Mouse (Mus musculus) limb, embryonic 12.5 days (tissue): ENCODE results near the gene Map4k1. TPM values are rescaled to one million over a fixed set of nuclear protein-coding genes. Genes with fewer than 3 reads are reported as not detected.

Experiments
- ATAC-seq: fragments of 200-750 bp; cut with Nextera tagmentation; 2 replicates; pipeline ENCODE4 v1.8.0; 2017; ENCODE audit warnings: low read depth, moderate TSS enrichment; ENCODE audit not compliant: insufficient number of reproducible peaks, insufficient read depth, low FRiP score, low TSS enrichment
- H3K27ac ChIP-seq: fragments of 300-500 bp; sonication (generic); 2 replicates; pipeline ENCODE4 v1.5.1; 2016; ENCODE audit warnings: mild to moderate bottlenecking, moderate library complexity
- H3K27me3 ChIP-seq: fragments of 300-500 bp; sonication (generic); 2 replicates; pipeline ENCODE4 v1.6.1; 2016; ENCODE audit warnings: mild to moderate bottlenecking, moderate library complexity
- H3K36me3 ChIP-seq: fragments of 300-500 bp; sonication (generic); 2 replicates; pipeline ENCODE4 v1.6.1; 2016; ENCODE audit warnings: mild to moderate bottlenecking, moderate library complexity
- H3K4me1 ChIP-seq: fragments of 300-500 bp; sonication (generic); replicated peaks from 2 replicates; pipeline ENCODE4 v1.6.1; 2016
- H3K4me2 ChIP-seq: fragments of 300-500 bp; sonication (generic); 2 replicates; pipeline ENCODE4 v1.6.1; 2016; ENCODE audit warnings: mild to moderate bottlenecking, moderate library complexity
- H3K4me3 ChIP-seq: fragments of 300-500 bp; sonication (generic); replicated peaks from 2 replicates; pipeline ENCODE4 v1.5.1; 2016; ENCODE audit warnings: mild to moderate bottlenecking
- H3K9ac ChIP-seq: fragments of 300-500 bp; sonication (generic); replicated peaks from 2 replicates; pipeline ENCODE4 v1.6.1; 2016; ENCODE audit warnings: mild to moderate bottlenecking, moderate library complexity
- H3K9me3 ChIP-seq: fragments of 300-500 bp; sonication (generic); 2 replicates; pipeline ENCODE4 v1.6.1; 2016; ENCODE audit warnings: mild to moderate bottlenecking, moderate library complexity
- WGBS: fragments of 180-500 bp; shearing (Covaris S2); methylation state at CpG from one replicate; pipeline ENCODE4 v1.1.7; 2016; 5-methylcytosine and 5-hydroxymethylcytosine counted together
- polyA plus RNA-seq: library from polyadenylated mRNA; unstranded; fragments of >200 nt; fragmentation: Nextera tagmentation; extraction: Ambion mirVana; gene quantifications from 2 replicates; pipeline ENCODE4 v1.2.1, GENCODE M21; 2016

The Map4k1 gene
- polyA plus RNA-seq, 1 experiment from 2014 or later = 10.9 TPM

GRCm38 (mm10) chr7:28956270-28956669 lies 25.6 kb upstream of the Map4k1 start:
- peaks cover 80% of the 10 kb centered on the region for H3K4me1 ChIP-seq
- no peak for ATAC-seq
- no peak overlapping the region for H3K27ac ChIP-seq

GRCm38 (mm10) chr7:28957286-28957685 lies 24.6 kb upstream of the Map4k1 start:
- no peak overlapping the region for H3K4me3 ChIP-seq
- no peak for ATAC-seq
- peaks cover 71% of the 10 kb centered on the region for H3K4me1 ChIP-seq
- peaks cover 21% of the 10 kb centered on the region; the same call in 1 of the 2 replicates for H3K36me3 ChIP-seq
- H3K27me3 ChIP-seq = no peaks in the 10 kb centered on the region
- H3K9me3 ChIP-seq = no peaks in the 10 kb centered on the region
- no peak overlapping the region for H3K4me2 ChIP-seq
- WGBS = 82% methylated on average over 6 of the region's 6 CpGs
- H3K27ac ChIP-seq = no peak overlapping the region
- no peak overlapping the region for H3K9ac ChIP-seq

More at GRCm38 (mm10) chr7:28956270-28956669, 25.6 kb upstream of the Map4k1 start:
- Histone ChIP-seq H3K4me3 (no peak overlapping the region), H3K9ac (no peak overlapping the region), H3K36me3 (peaks cover 21% of the 10 kb centered on the region; the same call in 1 of the 2 replicates), H3K9me3 (no peaks in the 10 kb centered on the region), H3K4me2 (no peak overlapping the region), H3K27me3 (no peaks in the 10 kb centered on the region)
- WGBS = 85% methylated on average over 1 of the region's 1 CpGs

GRCm38 (mm10) chr7:28957997-28958725 lies 23.7 kb upstream of the Map4k1 start:
- WGBS = 52% methylated on average over 1 of the region's 1 CpGs
- H3K36me3 ChIP-seq = peaks cover 21% of the 10 kb centered on the region; the same call in 1 of the 2 replicates
- no peak overlapping the region for H3K4me2 ChIP-seq
- H3K4me3 ChIP-seq = no peak overlapping the region
- ATAC-seq = no peak
- no peaks in the 10 kb centered on the region for H3K9me3 ChIP-seq
- H3K4me1 ChIP-seq = peaks cover 68% of the 10 kb centered on the region
- H3K27me3 ChIP-seq = no peaks in the 10 kb centered on the region
- no peak overlapping the region for H3K27ac ChIP-seq
- H3K9ac ChIP-seq = no peak overlapping the region

GRCm38 (mm10) chr7:28958770-28959169 lies 23.1 kb upstream of the Map4k1 start:
- Histone ChIP-seq H3K4me2 (peak overlapping the region; percentile 70), H3K27ac (0 out of 2 replicates have a peak overlapping the region, but pooled peaks have one; percentile 50), H3K9me3 (no peaks in the 10 kb centered on the region), H3K4me1 (peaks cover 63% of the 10 kb centered on the region), H3K27me3 (no peaks in the 10 kb centered on the region), H3K9ac (no peak overlapping the region), H3K36me3 (peaks cover 21% of the 10 kb centered on the region; the same call in 1 of the 2 replicates), H3K4me3 (peak overlapping the region; percentile 98; the same call in 1 of the 2 replicates)
- ATAC-seq = no peak
- 48% methylated on average over 1 of the region's 1 CpGs for WGBS

- H3K4me1 ChIP-seq = peaks cover 57% of the 10 kb centered on the region
- no peaks in the 10 kb centered on the region for H3K9me3 ChIP-seq
- H3K36me3 ChIP-seq = peaks cover 19% of the 10 kb centered on the region; the same call in 1 of the 2 replicates
- H3K4me2 ChIP-seq = peak overlapping the region; percentile 70
- no peak for ATAC-seq
- H3K4me3 ChIP-seq = peak overlapping the region; percentile 98
- H3K27me3 ChIP-seq = no peaks in the 10 kb centered on the region
- peak overlapping the region; percentile 95 for H3K9ac ChIP-seq
- WGBS = 44% methylated on average over 6 of the region's 6 CpGs
- no peak overlapping the region for H3K27ac ChIP-seq
Observed at GRCm38 (mm10) chr7:28959505-28960045, 22.3 kb upstream of the Map4k1 start.

GRCm38 (mm10) chr7:28960354-28961046 lies 21.4 kb upstream of the Map4k1 start:
- ATAC-seq = no peak
- 23% methylated on average over 9 of the region's 9 CpGs for WGBS
- Histone ChIP-seq H3K9ac (peak overlapping the region; percentile 95), H3K27ac (peak overlapping the region; percentile 91; the same call in 1 of the 2 replicates), H3K27me3 (no peaks in the 10 kb centered on the region), H3K4me3 (peak overlapping the region; percentile 98), H3K4me2 (peak overlapping the region; percentile 70), H3K4me1 (peaks cover 48% of the 10 kb centered on the region), H3K9me3 (no peaks in the 10 kb centered on the region), H3K36me3 (peaks cover 11% of the 10 kb centered on the region; the same call in 1 of the 2 replicates)

- Histone ChIP-seq H3K4me2 (peak overlapping the region; percentile 70), H3K36me3 (0 out of 2 replicates have a peak, but pooled peaks cover 3% of the 10 kb centered on the region), H3K9ac (peak overlapping the region; percentile 95), H3K27me3 (no peaks in the 10 kb centered on the region), H3K4me3 (peak overlapping the region; percentile 98), H3K27ac (peak overlapping the region; percentile 91), H3K4me1 (peaks cover 43% of the 10 kb centered on the region), H3K9me3 (no peaks in the 10 kb centered on the region)
- no peak for ATAC-seq
- WGBS = under 1% methylated on average over 7 of the region's 7 CpGs
Observed at GRCm38 (mm10) chr7:28961584-28961926, 20.3 kb upstream of the Map4k1 start.

GRCm38 (mm10) chr7:28961927-28962670 lies 19.8 kb upstream of the Map4k1 start, which contains the start of gene Actn4:
Actn4 (minus strand) TSS chr7:28962340.
- Histone ChIP-seq H3K36me3 (0 out of 2 replicates have a peak, but pooled peaks cover 3% of the 10 kb centered on the region), H3K4me1 (peaks cover 43% of the 10 kb centered on the region), H3K4me3 (peak within 1 kb of the TSS; percentile 98), H3K9ac (peak within 1 kb of the TSS; percentile 95), H3K9me3 (no peaks in the 10 kb centered on the region), H3K4me2 (peak within 1 kb of the TSS; percentile 70), H3K27me3 (no peaks in the 10 kb centered on the region), H3K27ac (peak within 1 kb of the TSS; percentile 91)
- peak; percentile 89 for ATAC-seq
- WGBS = under 1% methylated on average over 76 of the region's 76 CpGs

GRCm38 (mm10) chr7:28963399-28963923 lies 18.4 kb upstream of the Map4k1 start:
- H3K27me3 ChIP-seq = no peaks in the 10 kb centered on the region
- peaks cover 33% of the 10 kb centered on the region for H3K4me1 ChIP-seq
- H3K4me3 ChIP-seq = no peak overlapping the region
- ATAC-seq = no peak
- no peak overlapping the region for H3K9ac ChIP-seq
- 0 out of 2 replicates have a peak, but pooled peaks cover 3% of the 10 kb centered on the region for H3K36me3 ChIP-seq
- H3K9me3 ChIP-seq = no peaks in the 10 kb centered on the region
- 84% methylated on average over 3 of the region's 3 CpGs for WGBS
- H3K4me2 ChIP-seq = no peak overlapping the region
- no peak overlapping the region for H3K27ac ChIP-seq

- no peak overlapping the region for H3K4me2 ChIP-seq
- no peak overlapping the region for H3K4me3 ChIP-seq
- ATAC-seq = no peak
- no peaks in the 10 kb centered on the region; the same call in 1 of the 2 replicates for H3K27me3 ChIP-seq
- no peak overlapping the region for H3K27ac ChIP-seq
- no peaks in the 10 kb centered on the region for H3K9me3 ChIP-seq
- WGBS = 75% methylated on average over 5 of the region's 5 CpGs
- peaks cover 15% of the 10 kb centered on the region for H3K4me1 ChIP-seq
- H3K36me3 ChIP-seq = peaks cover 13% of the 10 kb centered on the region; the same call in 1 of the 2 replicates
- H3K9ac ChIP-seq = no peak overlapping the region
Observed at GRCm38 (mm10) chr7:28965346-28965840, 16.5 kb upstream of the Map4k1 start.
